Mouse (Mus musculus): Measurements from ENCODE around the gene Setd3. TPM values are rescaled to one million over a fixed set of nuclear protein-coding genes. Genes with fewer than 3 reads are reported as not detected.

Gene Setd3
- total and polyA plus RNA-seq, 3 experiments = 18.8 to 114 (median 95.0) TPM

DNA sequence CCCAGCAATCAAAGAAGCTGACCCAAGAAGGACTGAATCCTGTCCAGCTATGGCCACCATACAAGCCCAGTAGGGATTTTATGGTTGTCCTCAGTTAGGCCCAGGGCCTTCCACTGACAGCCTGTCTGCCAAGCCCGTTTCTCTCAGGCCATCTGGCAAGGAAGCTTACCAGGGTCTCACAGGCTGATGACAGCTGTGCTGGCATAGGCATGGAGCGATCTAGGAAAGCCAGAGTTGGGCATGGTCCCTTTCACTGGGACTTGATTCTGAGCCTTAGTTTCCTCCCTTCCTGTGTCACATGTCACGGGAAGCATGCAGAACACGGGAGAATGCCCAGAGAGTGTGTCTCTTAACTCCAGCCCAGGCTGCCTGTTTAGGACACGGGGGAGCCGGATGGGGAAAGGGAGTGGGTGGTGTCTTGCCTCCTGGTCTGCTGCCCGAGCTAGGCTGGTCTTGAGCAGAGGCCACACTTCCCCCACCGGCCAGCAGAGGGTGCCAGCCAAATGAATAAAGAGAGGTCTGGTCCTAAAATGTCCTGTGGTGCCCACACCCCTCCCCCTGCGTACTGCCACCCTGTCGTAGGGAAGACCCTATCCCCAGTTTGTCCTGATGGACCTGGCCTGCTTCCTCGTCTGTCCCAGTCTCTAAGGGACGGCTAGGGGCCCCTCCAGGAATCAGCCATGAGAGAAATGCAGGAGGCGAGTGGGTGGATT lies 29.8 kb upstream of the Setd3 start:
- H3K36me3 ChIP-seq (replicated peaks) = peaks cover 26% of the 10 kb centered on the region

DNA sequence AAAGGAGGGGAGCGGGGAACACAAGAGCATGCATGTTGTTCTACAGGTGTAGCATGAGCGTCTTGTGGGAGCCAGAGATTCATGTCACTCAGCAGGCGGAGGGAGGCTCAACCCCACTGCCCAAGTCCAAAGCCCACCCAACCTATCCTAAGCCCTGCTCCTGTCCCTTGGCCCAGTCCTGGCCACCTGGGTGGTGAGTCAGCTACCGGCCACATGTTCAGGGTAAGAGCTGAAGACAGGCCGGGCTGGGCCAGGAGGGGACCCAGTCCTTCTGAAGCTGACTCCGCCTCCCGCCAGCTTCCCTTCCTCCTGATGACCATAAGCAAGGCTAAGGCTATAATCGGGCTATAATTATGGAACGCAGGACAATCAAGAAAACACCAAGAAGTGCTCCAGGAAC lies 29.1 kb upstream of the Setd3 start:
- TF ChIP-seq TAL1 (conservative IDR thresholded peaks at IDR 0.05; ENCODE audit: low read depth, low read length) (no peak), POLR2AphosphoS5 (IDR thresholded peaks at IDR 0.05; ENCODE audit: insufficient replicate concordance, low read depth, low read length) (no peak), CTCF (IDR thresholded peaks at IDR 0.05; ENCODE audit: low read depth, low read length) (no peak), GATA1 (IDR thresholded peaks at IDR 0.05; ENCODE audit: borderline replicate concordance, low read length) (no peak), GATA2 (IDR thresholded peaks at IDR 0.05; ENCODE audit: borderline replicate concordance, low read depth, low read length) (no peak)
- Histone ChIP-seq H3K4me3 (ENCODE audit: low read depth, low read length) (no peak overlapping the region), H3K36me3 (replicated peaks) (peaks cover 33% of the 10 kb centered on the region), H3K4me1 (ENCODE audit: insufficient read depth, low read depth, low read length) (peaks cover 3% of the 10 kb centered on the region; the same call in 1 of the 2 replicates), H3K9me3 (replicated peaks) (peaks cover 37% of the 10 kb centered on the region), H3K27me3 (ENCODE audit: insufficient read depth, low read length) (no peaks in the 10 kb centered on the region; the same call in 1 of the 2 replicates)
- DNase-seq (ENCODE audit: low spot score) (no peak), ATAC-seq (ENCODE audit: extremely low read depth, insufficient number of reproducible peaks, low FRiP score, poor library complexity, severe bottlenecking) (no peak)

More for the DNA sequence above, 29.8 kb upstream of the Setd3 start:
- ATAC-seq (ENCODE audit: extremely low read depth, insufficient number of reproducible peaks, low FRiP score, poor library complexity, severe bottlenecking) (0 out of 2 replicates have a peak, but pooled peaks have one; percentile 17), DNase-seq (ENCODE audit: low spot score) (peak; percentile 65)
- Histone ChIP-seq H3K4me1 (ENCODE audit: insufficient read depth, low read depth, low read length) (peaks cover 3% of the 10 kb centered on the region; the same call in 1 of the 2 replicates), H3K9me3 (replicated peaks) (peaks cover 43% of the 10 kb centered on the region), H3K27me3 (ENCODE audit: insufficient read depth, low read length) (no peaks in the 10 kb centered on the region; the same call in 1 of the 2 replicates), H3K4me3 (ENCODE audit: low read depth, low read length) (no peak overlapping the region)
- TF ChIP-seq TAL1 (conservative IDR thresholded peaks at IDR 0.05; ENCODE audit: low read depth, low read length) = no peak
- TF ChIP-seq CTCF (IDR thresholded peaks at IDR 0.05; ENCODE audit: low read depth, low read length) = peak; percentile 77

GRCm38 (mm10) chr12:108206641-108207040 lies 27.5 kb upstream of the Setd3 start:
- TF ChIP-seq CTCF (IDR thresholded peaks at IDR 0.05; ENCODE audit: low read depth, low read length) (peak; percentile 69), POLR2AphosphoS5 (IDR thresholded peaks at IDR 0.05; ENCODE audit: insufficient replicate concordance, low read depth, low read length) (no peak)
- peaks cover 23% of the 10 kb centered on the region for H3K9me3 ChIP-seq (replicated peaks)
- H3K27me3 ChIP-seq (ENCODE audit: insufficient read depth, low read length) = no peaks in the 10 kb centered on the region; the same call in 1 of the 2 replicates
- H3K4me3 ChIP-seq (ENCODE audit: low read depth, low read length) = no peak overlapping the region
- peak; percentile 84 for DNase-seq (ENCODE audit: low spot score)
- peaks cover 3% of the 10 kb centered on the region; the same call in 1 of the 2 replicates for H3K4me1 ChIP-seq (ENCODE audit: insufficient read depth, low read depth, low read length)
- peaks cover 49% of the 10 kb centered on the region for H3K36me3 ChIP-seq (replicated peaks)
- peak; percentile 52; the same call in 1 of the 2 replicates for ATAC-seq (ENCODE audit: extremely low read depth, insufficient number of reproducible peaks, low FRiP score, poor library complexity, severe bottlenecking)

GRCm38 (mm10) chr12:108204978-108205377 lies 25.9 kb upstream of the Setd3 start:
- Histone ChIP-seq H3K9me3 (replicated peaks) (peaks cover 7% of the 10 kb centered on the region), H3K27me3 (ENCODE audit: insufficient read depth, low read length) (no peaks in the 10 kb centered on the region; the same call in 1 of the 2 replicates), H3K4me1 (ENCODE audit: insufficient read depth, low read depth, low read length) (peaks cover 3% of the 10 kb centered on the region; the same call in 1 of the 2 replicates), H3K4me3 (ENCODE audit: low read depth, low read length) (no peak overlapping the region), H3K36me3 (replicated peaks) (peaks cover 65% of the 10 kb centered on the region)
- ATAC-seq (ENCODE audit: extremely low read depth, insufficient number of reproducible peaks, low FRiP score, poor library complexity, severe bottlenecking) = no peak
- TF ChIP-seq TAL1 (conservative IDR thresholded peaks at IDR 0.05; ENCODE audit: low read depth, low read length) (no peak), GATA2 (IDR thresholded peaks at IDR 0.05; ENCODE audit: borderline replicate concordance, low read depth, low read length) (no peak), POLR2AphosphoS5 (IDR thresholded peaks at IDR 0.05; ENCODE audit: insufficient replicate concordance, low read depth, low read length) (no peak; the same call in 1 of the 2 replicates), GATA1 (IDR thresholded peaks at IDR 0.05; ENCODE audit: borderline replicate concordance, low read length) (no peak), CTCF (IDR thresholded peaks at IDR 0.05; ENCODE audit: low read depth, low read length) (no peak)
- no peak for DNase-seq (ENCODE audit: low spot score)

- Histone ChIP-seq H3K27me3 (ENCODE audit: insufficient read depth, low read length) (no peaks in the 10 kb centered on the region; the same call in 1 of the 2 replicates), H3K9me3 (replicated peaks) (no peaks in the 10 kb centered on the region), H3K4me3 (ENCODE audit: low read depth, low read length) (no peak overlapping the region), H3K36me3 (replicated peaks) (peaks cover 76% of the 10 kb centered on the region), H3K4me1 (ENCODE audit: insufficient read depth, low read depth, low read length) (peaks cover 3% of the 10 kb centered on the region; the same call in 1 of the 2 replicates)
- ATAC-seq (ENCODE audit: extremely low read depth, insufficient number of reproducible peaks, low FRiP score, poor library complexity, severe bottlenecking) (no peak), DNase-seq (ENCODE audit: low spot score) (no peak)
- no peak for TF ChIP-seq TAL1 (conservative IDR thresholded peaks at IDR 0.05; ENCODE audit: low read depth, low read length)
- TF ChIP-seq GATA2 (IDR thresholded peaks at IDR 0.05; ENCODE audit: borderline replicate concordance, low read depth, low read length) = no peak
- TF ChIP-seq POLR2AphosphoS5 (IDR thresholded peaks at IDR 0.05; ENCODE audit: insufficient replicate concordance, low read depth, low read length) = no peak
- TF ChIP-seq CTCF (IDR thresholded peaks at IDR 0.05; ENCODE audit: low read depth, low read length) = no peak
- no peak for TF ChIP-seq GATA1 (IDR thresholded peaks at IDR 0.05; ENCODE audit: borderline replicate concordance, low read length)
These were observed 24.8 kb upstream of the Setd3 start for GRCm38 (mm10) chr12:108203895-108204294.

DNA sequence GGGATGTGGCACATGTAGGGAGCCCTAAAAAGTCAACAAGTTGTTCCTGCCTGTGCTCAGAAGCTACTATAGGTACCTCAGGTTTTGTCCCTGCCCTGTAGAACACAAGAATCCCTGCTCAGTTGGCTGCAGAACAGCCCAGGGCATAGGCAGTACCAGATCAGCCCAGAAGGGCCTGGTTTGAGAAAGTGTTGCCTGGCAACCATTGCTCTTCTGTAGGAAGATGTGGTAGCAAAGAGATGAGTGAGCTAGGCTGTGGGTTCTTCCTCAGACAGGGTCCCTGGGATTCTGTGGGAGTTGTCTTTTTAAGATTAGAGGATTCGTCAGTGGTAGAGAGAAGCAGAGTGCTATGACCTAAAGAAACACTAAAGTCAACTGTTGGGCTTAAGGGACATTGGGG lies 21.0 kb upstream of the Setd3 start:
- no peak overlapping the region for H3K4me3 ChIP-seq (ENCODE audit: low read depth, low read length)
- H3K36me3 ChIP-seq (replicated peaks) = peaks cover 99% of the 10 kb centered on the region
- H3K4me1 ChIP-seq (ENCODE audit: insufficient read depth, low read depth, low read length) = peaks cover 3% of the 10 kb centered on the region; the same call in 1 of the 2 replicates
- no peak for DNase-seq (ENCODE audit: low spot score)
- H3K27me3 ChIP-seq (ENCODE audit: insufficient read depth, low read length) = no peaks in the 10 kb centered on the region
- no peak for ATAC-seq (ENCODE audit: extremely low read depth, insufficient number of reproducible peaks, low FRiP score, poor library complexity, severe bottlenecking)
- H3K9me3 ChIP-seq (replicated peaks) = no peaks in the 10 kb centered on the region
- no peak for TF ChIP-seq POLR2AphosphoS5 (IDR thresholded peaks at IDR 0.05; ENCODE audit: insufficient replicate concordance, low read depth, low read length)
- TF ChIP-seq CTCF (IDR thresholded peaks at IDR 0.05; ENCODE audit: low read depth, low read length) = no peak
- TF ChIP-seq GATA1 (IDR thresholded peaks at IDR 0.05; ENCODE audit: borderline replicate concordance, low read length) = no peak
- no peak for TF ChIP-seq GATA2 (IDR thresholded peaks at IDR 0.05; ENCODE audit: borderline replicate concordance, low read depth, low read length)
- TF ChIP-seq TAL1 (conservative IDR thresholded peaks at IDR 0.05; ENCODE audit: low read depth, low read length) = no peak
